ENCODE assay signal across 8 mouse cellular contexts in the genomic region with DNA sequence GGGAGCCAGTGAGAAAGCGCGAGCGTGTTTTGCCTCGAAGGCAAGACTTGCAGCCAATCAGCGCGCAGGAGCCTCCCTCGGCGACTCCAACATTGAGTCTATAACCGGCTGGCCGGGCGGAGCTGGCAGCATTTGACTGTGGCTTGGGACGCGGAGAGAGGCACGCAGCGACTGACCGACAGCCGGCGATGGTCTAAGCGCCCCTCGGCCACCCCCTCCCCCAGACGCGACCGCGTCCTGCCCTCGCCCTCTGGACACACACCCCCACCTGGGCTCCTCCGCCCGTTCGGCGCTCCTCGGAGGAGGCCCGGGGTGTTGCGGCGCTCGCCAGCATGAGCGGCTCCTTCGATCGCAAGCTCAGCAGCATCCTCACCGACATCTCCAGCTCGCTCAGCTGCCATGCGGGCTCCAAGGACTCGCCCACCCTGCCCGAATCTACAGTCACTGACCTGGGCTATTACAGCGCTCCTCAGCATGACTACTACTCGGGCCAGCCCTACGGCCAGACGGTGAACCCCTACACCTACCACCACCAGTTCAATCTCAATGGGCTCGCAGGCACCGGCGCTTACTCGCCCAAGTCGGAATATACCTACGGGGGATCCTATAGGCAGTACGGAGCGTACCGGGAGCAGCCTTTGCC. TPM values are rescaled to one million over a fixed set of nuclear protein-coding genes. Genes with fewer than 3 reads are reported as not detected.
DNase-seq lines count a peak whose midpoint lies in the region; ATAC-seq and TF ChIP-seq lines count a peak whose summit lies in the region.

Gene Dlx3 (plus strand): TSS at position 130 of the 643 bp plus-strand sequence.

- WGBS in heart, embryonic 12.5 days, result under 1% methylated on average over 55 of the region's 55 CpGs
- 1% methylated on average over 54 of the region's 55 CpGs for WGBS in heart, embryonic 15.5 days
- 1% methylated on average over 55 of the region's 55 CpGs for WGBS in stomach, embryonic 15.5 days

- H3K36me3 ChIP-seq in heart, embryonic 12.5 days, result no peaks in the 10 kb centered on the region
- no peaks in the 10 kb centered on the region for H3K36me3 ChIP-seq in heart, embryonic 15.5 days
- H3K36me3 ChIP-seq in stomach, embryonic 15.5 days, result no peaks in the 10 kb centered on the region

- H3K9ac ChIP-seq in heart, embryonic 12.5 days, result peak within 1 kb of the TSS; percentile 48
- no peak within 1 kb of the TSS for H3K9ac ChIP-seq in heart, embryonic 15.5 days
- H3K9ac ChIP-seq in stomach, embryonic 15.5 days, result no peak within 1 kb of the TSS

- peaks cover 78% of the 10 kb centered on the region for H3K27me3 ChIP-seq in heart, embryonic 12.5 days (replicated peaks)
- H3K27me3 ChIP-seq in heart, embryonic 15.5 days, result peaks cover 80% of the 10 kb centered on the region
- peaks cover 64% of the 10 kb centered on the region for H3K27me3 ChIP-seq in stomach, embryonic 15.5 days (replicated peaks)

- H3K9me3 ChIP-seq in heart, embryonic 12.5 days (replicated peaks), result no peaks in the 10 kb centered on the region
- no peaks in the 10 kb centered on the region for H3K9me3 ChIP-seq in heart, embryonic 15.5 days (replicated peaks)
- H3K9me3 ChIP-seq in stomach, embryonic 15.5 days, result no peaks in the 10 kb centered on the region

- ATAC-seq in heart, embryonic 12.5 days (ENCODE audit: insufficient number of reproducible peaks, low FRiP score), result 0 out of 2 replicates have a peak, but pooled peaks have one; percentile 22
- no peak for ATAC-seq in heart, embryonic 15.5 days (replicated peaks; ENCODE audit: insufficient number of reproducible peaks, insufficient read depth, low FRiP score, low read depth)
- no peak; the same call in 1 of the 2 replicates for ATAC-seq in stomach, embryonic 15.5 days (ENCODE audit: insufficient read depth, low FRiP score, low read depth)

- peak within 1 kb of the TSS; percentile 85 for H3K4me2 ChIP-seq in heart, embryonic 12.5 days
- peak within 1 kb of the TSS; percentile 81 for H3K4me2 ChIP-seq in heart, embryonic 15.5 days
- peak within 1 kb of the TSS; percentile 82 for H3K4me2 ChIP-seq in stomach, embryonic 15.5 days

- no peak within 1 kb of the TSS for H3K27ac ChIP-seq in heart, embryonic 12.5 days (ENCODE audit: poor library complexity, severe bottlenecking)
- H3K27ac ChIP-seq in heart, embryonic 15.5 days, result no peak within 1 kb of the TSS
- no peak within 1 kb of the TSS for H3K27ac ChIP-seq in stomach, embryonic 15.5 days
- no peak within 1 kb of the TSS for H3K27ac ChIP-seq in layer of hippocampus, adult 2 months

- no peak for DNase-seq in heart, adult 11 months
- DNase-seq in ZHBTc4 (ENCODE audit: low read depth, low spot score), result peak; percentile 80
- DNase-seq in liver, result peak; percentile 29
- no peak for DNase-seq in spleen, adult 18-20 months
- DNase-seq in layer of hippocampus, adult 2 months (ENCODE audit: low spot score in 2 of 2), result no peak

- H3K4me3 ChIP-seq in heart, embryonic 12.5 days, result peak within 1 kb of the TSS; percentile 51
- H3K4me3 ChIP-seq in heart, embryonic 15.5 days, result peak within 1 kb of the TSS; percentile 50
- peak within 1 kb of the TSS; percentile 40 for H3K4me3 ChIP-seq in stomach, embryonic 15.5 days (replicated peaks)
- no peak within 1 kb of the TSS for H3K4me3 ChIP-seq in layer of hippocampus, adult 2 months

- no peak for TF ChIP-seq CTCF in layer of hippocampus, adult 2 months (conservative IDR thresholded peaks at IDR 0.05)

- H3K4me1 ChIP-seq in heart, embryonic 12.5 days (replicated peaks), result peaks cover 23% of the 10 kb centered on the region
- peaks cover 22% of the 10 kb centered on the region for H3K4me1 ChIP-seq in heart, embryonic 15.5 days (replicated peaks)
- H3K4me1 ChIP-seq in stomach, embryonic 15.5 days, result peaks cover 19% of the 10 kb centered on the region

RNA-seq across cellular contexts. Expression of gene Dlx3, which starts in this region (rescaled TPM):
- polyA plus RNA-seq in heart, embryonic 12.5 days (2016; fragmentation: Nextera tagmentation; extraction: Ambion mirVana), result 0.12 and 0.41 TPM in 2 replicates
- 0.08 and 0.10 TPM in 2 replicates for polyA plus RNA-seq in heart, embryonic 15.5 days (2015; fragmentation: Nextera tagmentation; extraction: Ambion mirVana)
- 1.9 and 2.0 TPM in 2 replicates for polyA plus RNA-seq in stomach, embryonic 15.5 days (2015; fragmentation: Nextera tagmentation; extraction: Ambion mirVana)
- total RNA-seq in layer of hippocampus, adult 2 months (2021), result not detected

Comparison
In these comparisons a context has a peak if more than half of its experiments do, and no peak if none do; other contexts are left out.
1. Peak in ATAC-seq, H3K4me3 ChIP-seq, H3K9ac ChIP-seq and H3K4me2 ChIP-seq in heart, embryonic 12.5 days; RNA of the gene not detected or under 1 TPM.
2. DNase-seq: peak in ZHBTc4 (single experiment) and liver (single experiment); none in heart, adult 11 months (single experiment), spleen, adult 18-20 months (0 of 2) and layer of hippocampus, adult 2 months (0 of 2).
3. Peak in every context shown above with its lines, with median percentiles within 50 percentile points of each other: H3K4me2 ChIP-seq.